Mouse (Mus musculus): ENCODE data around the gene Kcnk13.

DNA sequence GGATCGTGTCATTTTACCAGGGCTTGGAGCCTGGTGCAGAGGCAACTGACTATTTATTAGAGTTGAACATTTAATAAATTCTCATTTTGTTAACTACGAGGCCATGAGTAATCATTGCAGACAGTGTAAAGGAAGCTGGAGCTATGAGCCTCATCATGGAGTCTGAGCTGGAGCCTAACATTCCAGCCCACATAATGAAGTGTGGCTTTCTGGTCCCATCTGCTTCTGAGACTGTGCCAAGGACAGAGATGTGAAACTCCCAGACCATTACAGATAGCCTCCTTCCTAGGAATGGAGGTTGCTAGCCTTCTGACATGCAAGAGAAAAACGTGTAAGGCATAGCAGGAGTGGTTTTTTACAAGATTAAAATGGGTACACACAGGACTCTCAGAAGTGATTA lies 98.3 kb downstream of the Kcnk13 start:
- no peak for TF ChIP-seq BHLHE40 (IDR thresholded peaks at IDR 0.05; ENCODE audit: low read depth, low read length)
- no peak for TF ChIP-seq TCF12 (IDR thresholded peaks at IDR 0.05; ENCODE audit: low read depth, low read length)
- TF ChIP-seq CTCF (conservative IDR thresholded peaks at IDR 0.05 in 1 of 2, IDR thresholded peaks at IDR 0.05 in 1 of 2; ENCODE audit: low read depth in 2 of 2, low read length in 2 of 2) = no peak

Data from CH12.LX (cell line).